Mouse (Mus musculus): ENCODE results near the gene Arhgef17. TPM values are rescaled to one million over a fixed set of nuclear protein-coding genes. Genes with fewer than 3 reads are reported as not detected.
A peak's percentile ranks its signal among the peaks of the same experiment; 100 is the strongest.

Arhgef17 gene
- polyA plus RNA-seq, 1 experiment from 2014 or later = 9.3 TPM

DNA sequence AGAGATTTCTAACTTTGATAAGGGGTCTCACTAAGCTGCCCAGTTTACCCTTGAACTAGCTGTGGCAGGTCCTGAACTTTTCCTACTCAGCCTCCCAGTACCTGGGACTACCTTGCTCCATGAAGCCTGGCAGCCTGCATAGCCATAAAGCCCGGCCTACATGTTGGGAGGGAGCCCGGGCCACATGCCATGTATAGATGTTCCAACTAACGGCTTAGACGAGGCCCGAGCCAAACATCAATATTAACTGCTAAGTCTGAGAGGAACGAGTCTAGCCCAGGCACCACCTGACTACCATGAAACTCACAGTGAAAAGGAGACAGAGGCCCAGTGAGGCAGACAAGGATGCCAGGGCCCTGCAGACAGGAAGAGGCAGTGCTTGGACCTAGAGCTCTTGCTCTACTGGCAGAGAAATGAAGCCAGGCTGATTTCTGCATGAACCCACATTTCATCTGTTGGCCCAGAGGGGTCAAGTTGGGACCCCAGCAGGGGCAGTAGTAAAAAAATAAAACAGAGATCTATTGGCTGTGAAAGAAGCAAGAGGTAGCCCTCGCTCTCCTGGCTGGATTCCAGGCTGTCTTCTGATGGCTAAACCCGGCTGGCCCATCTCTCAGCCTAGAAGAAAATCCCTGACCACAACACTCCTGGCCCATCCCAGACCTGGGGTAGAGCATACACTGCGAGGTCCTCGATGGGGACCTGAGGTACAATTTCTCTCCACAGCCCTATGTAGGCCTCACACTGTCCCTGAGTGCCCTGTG, 25.7 kb downstream of the Arhgef17 start:
- peaks cover 40% of the 10 kb centered on the region for H3K4me1 ChIP-seq
- no peaks in the 10 kb centered on the region for H3K27me3 ChIP-seq (replicated peaks; ENCODE audit: low read depth, poor library complexity, severe bottlenecking)
- H3K27ac ChIP-seq (replicated peaks) = no peak overlapping the region
- H3K9me3 ChIP-seq = no peaks in the 10 kb centered on the region
- no peak overlapping the region for H3K4me3 ChIP-seq
- DNase-seq (ENCODE audit: low spot score) = no peak
- H3K36me3 ChIP-seq (replicated peaks) = peaks cover 66% of the 10 kb centered on the region
- WGBS = 90% methylated on average over 10 of the region's 10 CpGs

DNA sequence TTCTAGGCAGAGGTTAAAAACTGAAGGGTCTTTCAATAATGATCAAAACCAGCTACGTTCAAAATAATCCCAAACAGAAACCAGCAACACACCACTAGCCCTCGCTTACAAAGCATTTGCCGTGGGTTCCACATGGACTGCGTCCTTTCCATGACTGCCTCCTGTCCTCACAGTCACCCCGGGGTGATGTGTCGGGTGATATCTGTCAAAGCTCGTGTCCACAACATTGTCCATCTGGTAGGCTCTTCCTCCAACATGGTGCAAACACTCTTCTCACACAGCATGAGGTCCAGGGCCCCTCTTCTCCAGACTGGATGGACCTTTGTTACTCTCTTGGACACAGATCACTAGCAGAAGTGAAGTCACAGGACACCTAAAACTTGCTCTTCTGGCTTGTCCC, 26.9 kb downstream of the Arhgef17 start:
- WGBS = 91% methylated on average over 7 of the region's 7 CpGs
- Histone ChIP-seq H3K27me3 (replicated peaks; ENCODE audit: low read depth, poor library complexity, severe bottlenecking) (no peaks in the 10 kb centered on the region), H3K36me3 (replicated peaks) (peaks cover 55% of the 10 kb centered on the region), H3K4me3 (no peak overlapping the region), H3K27ac (replicated peaks) (no peak overlapping the region), H3K9me3 (no peaks in the 10 kb centered on the region), H3K4me1 (peaks cover 28% of the 10 kb centered on the region)
- no peak for DNase-seq (ENCODE audit: low spot score)

DNA sequence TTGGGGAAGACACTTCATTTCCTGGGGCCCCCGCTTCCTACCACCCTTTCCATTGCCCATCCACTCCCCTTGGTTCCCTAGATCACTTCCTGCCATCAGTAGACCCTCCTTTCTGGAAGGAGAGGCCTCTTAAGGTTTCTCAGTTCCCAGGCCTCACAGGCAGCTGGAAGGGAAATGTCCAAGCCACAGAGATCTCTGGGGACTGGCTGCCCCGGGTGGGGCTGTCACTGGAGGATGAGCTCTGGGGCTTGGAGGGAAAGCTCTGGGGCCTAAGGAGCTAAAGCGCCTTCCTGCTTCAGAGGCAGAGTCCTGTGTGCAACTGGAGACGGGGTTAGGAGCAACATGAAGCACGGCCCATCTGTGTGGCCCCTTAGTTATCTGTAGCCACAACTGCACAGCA, 27.3 kb downstream of the Arhgef17 start:
- no peak for DNase-seq (ENCODE audit: low spot score)
- WGBS = 86% methylated on average over 5 of the region's 5 CpGs
- H3K9me3 ChIP-seq = no peaks in the 10 kb centered on the region
- H3K27me3 ChIP-seq (replicated peaks; ENCODE audit: low read depth, poor library complexity, severe bottlenecking) = no peaks in the 10 kb centered on the region
- no peak overlapping the region for H3K4me3 ChIP-seq
- peaks cover 24% of the 10 kb centered on the region for H3K4me1 ChIP-seq
- no peak overlapping the region for H3K27ac ChIP-seq (replicated peaks)
- H3K36me3 ChIP-seq (replicated peaks) = peaks cover 51% of the 10 kb centered on the region

DNA sequence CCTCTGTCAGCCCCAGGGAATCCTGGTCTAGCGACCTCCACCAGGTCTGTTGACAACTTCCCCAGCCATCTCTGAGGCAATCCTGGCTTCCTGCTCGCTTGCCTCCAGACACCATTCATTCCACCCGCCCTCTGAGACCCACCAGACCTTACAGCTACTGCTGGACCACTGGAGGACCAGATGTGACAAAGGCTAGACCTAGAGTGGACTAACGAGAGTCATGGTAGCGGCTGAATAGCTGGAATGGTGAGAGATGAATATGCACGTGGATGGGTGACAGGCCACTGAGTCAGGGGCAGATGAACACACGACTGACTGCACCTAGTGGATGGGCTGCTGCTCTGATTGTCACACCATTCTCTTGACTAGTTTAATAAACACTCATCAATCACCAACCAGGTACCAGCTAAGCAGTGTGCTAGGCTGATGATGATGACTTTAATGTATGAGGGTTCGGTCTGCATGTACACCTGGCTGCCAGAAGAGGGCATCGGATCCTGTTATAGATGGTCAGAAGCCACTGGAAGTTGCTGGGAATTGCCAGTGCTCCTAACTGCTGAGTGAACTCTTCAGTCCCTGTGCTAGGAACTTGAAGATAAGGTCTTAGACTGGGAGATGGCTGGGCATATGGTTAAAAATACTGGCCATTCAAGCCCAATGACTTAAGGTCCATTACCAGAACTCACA, 29.3 kb downstream of the Arhgef17 start:
- H3K27ac ChIP-seq (replicated peaks) = no peak overlapping the region
- H3K4me3 ChIP-seq = no peak overlapping the region
- WGBS = 82% methylated on average over 9 of the region's 9 CpGs
- peaks cover 4% of the 10 kb centered on the region for H3K4me1 ChIP-seq
- no peaks in the 10 kb centered on the region for H3K9me3 ChIP-seq
- no peak for DNase-seq (ENCODE audit: low spot score)
- H3K36me3 ChIP-seq (replicated peaks) = peaks cover 49% of the 10 kb centered on the region
- H3K27me3 ChIP-seq (replicated peaks; ENCODE audit: low read depth, poor library complexity, severe bottlenecking) = no peaks in the 10 kb centered on the region

DNA sequence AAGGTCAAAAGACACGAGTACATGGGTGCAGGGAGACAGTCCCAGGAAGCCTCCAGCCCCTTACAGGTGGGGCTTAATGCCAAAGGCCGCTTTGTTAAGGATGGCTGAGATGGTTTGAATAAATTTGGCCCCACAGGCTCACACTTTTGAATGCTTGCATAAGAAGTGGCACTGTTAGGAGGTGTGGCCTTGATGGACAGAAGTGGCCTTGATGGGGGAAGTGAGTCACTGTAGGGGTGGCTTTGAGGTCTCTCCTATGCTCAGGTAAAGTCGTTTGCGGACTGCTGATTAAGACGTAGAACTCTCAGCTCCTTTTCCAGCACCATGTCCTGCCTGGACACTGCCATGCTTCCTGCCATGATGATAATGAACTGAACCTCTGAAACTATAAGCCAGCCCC, 34.1 kb downstream of the Arhgef17 start:
- Histone ChIP-seq H3K27ac (replicated peaks) (no peak overlapping the region), H3K27me3 (replicated peaks; ENCODE audit: low read depth, poor library complexity, severe bottlenecking) (no peaks in the 10 kb centered on the region), H3K4me1 (peaks cover 31% of the 10 kb centered on the region), H3K9me3 (no peaks in the 10 kb centered on the region), H3K4me3 (no peak overlapping the region), H3K36me3 (replicated peaks) (peaks cover 38% of the 10 kb centered on the region)
- 80% methylated on average over 5 of the region's 5 CpGs for WGBS
- no peak for DNase-seq (ENCODE audit: low spot score)

DNA sequence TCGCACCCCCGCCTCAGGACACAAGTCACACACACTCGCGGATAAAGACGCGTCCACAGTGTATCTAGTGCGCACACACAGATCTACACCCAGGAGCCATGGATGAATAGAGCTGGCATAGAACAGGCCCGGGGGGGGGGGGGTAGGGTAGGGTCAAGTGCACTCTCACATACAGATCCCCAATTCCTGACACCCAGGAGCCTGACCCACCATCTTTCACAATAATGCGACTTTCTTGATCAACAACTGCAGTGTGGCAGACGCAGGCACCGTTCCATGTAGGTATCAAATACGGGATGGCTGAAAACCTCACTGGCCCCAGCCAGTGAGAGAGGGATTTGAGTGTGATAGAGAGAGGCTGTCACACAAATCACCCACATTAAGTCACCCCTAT, 37.1 kb downstream of the Arhgef17 start:
- H3K36me3 ChIP-seq (replicated peaks) = peaks cover 44% of the 10 kb centered on the region
- H3K27me3 ChIP-seq (replicated peaks; ENCODE audit: low read depth, poor library complexity, severe bottlenecking) = no peaks in the 10 kb centered on the region
- peaks cover 35% of the 10 kb centered on the region for H3K4me1 ChIP-seq
- DNase-seq (ENCODE audit: low spot score) = peak; percentile 32
- H3K4me3 ChIP-seq = peak overlapping the region; percentile 67
- H3K27ac ChIP-seq (replicated peaks) = peak overlapping the region; percentile 79
- WGBS = 4% methylated on average over 12 of the region's 12 CpGs
- H3K9me3 ChIP-seq = no peaks in the 10 kb centered on the region

DNA sequence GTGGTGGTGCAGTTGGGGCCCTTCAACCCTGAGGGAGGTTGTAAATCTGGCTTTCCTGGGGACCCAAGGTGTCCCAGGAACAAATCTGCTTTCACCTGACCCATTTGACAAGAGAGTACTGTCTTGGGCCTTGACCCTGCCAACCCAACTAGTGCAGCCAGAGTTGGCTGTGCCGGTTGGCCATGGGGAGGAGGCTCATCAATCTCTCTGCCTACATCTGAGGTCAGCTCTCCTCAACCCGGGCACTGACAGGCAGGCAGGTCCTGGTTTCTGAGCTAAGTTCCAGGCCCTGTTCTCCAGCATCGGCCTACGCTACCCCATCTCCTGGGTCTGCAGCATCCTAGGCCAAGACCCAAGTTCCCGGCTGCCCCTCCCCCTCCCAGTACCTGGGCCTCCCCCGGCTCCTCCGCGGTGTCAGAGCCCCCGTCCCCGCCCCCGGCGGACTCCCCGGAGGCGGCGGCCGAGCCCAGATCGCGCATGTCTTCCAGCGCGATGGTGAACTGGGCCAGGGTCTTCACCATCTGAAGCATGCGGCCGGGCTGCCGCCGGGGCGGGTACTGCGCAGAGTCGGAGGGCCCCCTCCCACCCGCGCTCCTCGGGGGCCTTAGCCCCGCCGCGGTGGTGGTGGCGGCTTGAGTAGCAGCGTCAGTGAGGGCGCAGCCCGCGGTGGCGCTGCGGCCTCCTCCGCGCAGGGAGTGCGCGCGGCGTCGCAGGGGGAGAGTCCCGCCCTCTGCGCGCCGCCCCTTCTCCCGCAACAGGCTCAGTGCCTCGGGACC, 37.7 kb downstream of the Arhgef17 start:
- 3% methylated on average over 53 of the region's 53 CpGs for WGBS
- H3K9me3 ChIP-seq = no peaks in the 10 kb centered on the region
- peak overlapping the region; percentile 79 for H3K27ac ChIP-seq (replicated peaks)
- peak overlapping the region; percentile 67 for H3K4me3 ChIP-seq
- peaks cover 35% of the 10 kb centered on the region for H3K4me1 ChIP-seq
- H3K36me3 ChIP-seq (replicated peaks) = peaks cover 50% of the 10 kb centered on the region
- H3K27me3 ChIP-seq (replicated peaks; ENCODE audit: low read depth, poor library complexity, severe bottlenecking) = no peaks in the 10 kb centered on the region
- peak; percentile 60 for DNase-seq (ENCODE audit: low spot score)

DNA sequence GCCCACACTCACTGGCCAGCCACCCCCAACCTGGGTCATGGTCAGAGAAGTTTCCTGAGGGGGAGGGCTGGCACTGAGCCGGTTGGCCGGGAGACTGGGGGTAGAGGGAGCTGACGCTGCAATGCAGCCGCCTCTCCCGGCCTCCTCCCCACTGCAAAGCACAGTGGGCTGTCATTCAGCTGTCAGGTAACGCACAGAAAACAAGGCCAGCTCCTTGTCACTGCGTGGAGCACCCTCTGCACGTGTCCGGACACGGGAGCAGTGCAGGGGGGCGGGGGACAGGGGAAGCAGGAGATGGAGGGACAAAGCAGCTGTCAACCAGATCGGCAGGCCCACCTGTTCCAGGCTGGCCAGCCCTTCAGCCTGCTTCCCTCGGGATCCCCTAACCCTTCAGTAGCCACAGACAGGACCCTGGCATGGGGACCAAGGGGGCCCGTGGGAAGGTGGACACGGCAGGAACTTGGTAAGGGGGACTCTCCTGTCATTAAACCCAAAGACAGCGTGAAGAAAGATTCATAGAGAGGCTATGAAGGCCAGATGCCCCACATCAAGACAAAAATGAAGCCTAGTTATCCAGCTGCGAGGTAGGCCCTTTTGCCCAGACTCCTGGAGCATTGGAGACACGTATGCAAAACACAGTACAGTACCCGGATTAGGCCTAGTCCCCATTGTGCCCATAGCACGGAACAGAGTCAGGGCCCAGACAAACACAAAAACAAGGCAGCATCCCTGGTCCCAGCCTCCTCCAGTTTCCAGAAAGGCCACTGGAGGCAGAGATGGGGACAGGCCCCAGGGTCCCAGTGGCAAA, 38.5 kb downstream of the Arhgef17 start:
- no peaks in the 10 kb centered on the region for H3K27me3 ChIP-seq (replicated peaks; ENCODE audit: low read depth, poor library complexity, severe bottlenecking)
- WGBS = 57% methylated on average over 20 of the region's 20 CpGs
- H3K9me3 ChIP-seq = no peaks in the 10 kb centered on the region
- H3K4me1 ChIP-seq = peaks cover 35% of the 10 kb centered on the region
- peak overlapping the region; percentile 79; the same call in 1 of the 2 replicates for H3K27ac ChIP-seq (replicated peaks)
- no peak for DNase-seq (ENCODE audit: low spot score)
- peaks cover 57% of the 10 kb centered on the region for H3K36me3 ChIP-seq (replicated peaks)
- peak overlapping the region; percentile 67 for H3K4me3 ChIP-seq

DNA sequence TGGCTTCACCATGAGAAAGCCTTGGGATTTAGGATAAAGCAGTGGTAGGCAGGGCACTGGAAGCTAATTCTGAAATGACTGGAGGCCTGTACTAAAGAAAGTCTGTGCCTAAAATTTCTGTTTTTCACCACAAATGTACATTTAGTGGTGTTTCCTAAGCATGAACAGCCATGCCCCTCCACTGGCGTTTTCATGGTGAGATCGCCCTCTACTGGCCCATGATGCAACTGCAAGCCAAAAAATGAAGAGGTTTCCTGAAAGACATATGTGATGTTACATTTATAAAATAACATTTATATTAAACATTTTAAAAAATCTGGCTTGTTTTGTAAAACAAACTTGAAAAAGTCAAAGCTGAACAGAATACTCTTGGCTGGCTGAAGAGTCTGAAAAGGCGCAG, 45.4 kb downstream of the Arhgef17 start:
- WGBS = 35% methylated on average over 3 of the region's 3 CpGs
- Histone ChIP-seq H3K4me1 (no peaks in the 10 kb centered on the region), H3K9me3 (no peaks in the 10 kb centered on the region), H3K27ac (replicated peaks) (no peak overlapping the region), H3K4me3 (no peak overlapping the region), H3K27me3 (replicated peaks; ENCODE audit: low read depth, poor library complexity, severe bottlenecking) (no peaks in the 10 kb centered on the region), H3K36me3 (replicated peaks) (peaks cover 92% of the 10 kb centered on the region)
- peak; percentile 55 for DNase-seq (ENCODE audit: low spot score)

DNA sequence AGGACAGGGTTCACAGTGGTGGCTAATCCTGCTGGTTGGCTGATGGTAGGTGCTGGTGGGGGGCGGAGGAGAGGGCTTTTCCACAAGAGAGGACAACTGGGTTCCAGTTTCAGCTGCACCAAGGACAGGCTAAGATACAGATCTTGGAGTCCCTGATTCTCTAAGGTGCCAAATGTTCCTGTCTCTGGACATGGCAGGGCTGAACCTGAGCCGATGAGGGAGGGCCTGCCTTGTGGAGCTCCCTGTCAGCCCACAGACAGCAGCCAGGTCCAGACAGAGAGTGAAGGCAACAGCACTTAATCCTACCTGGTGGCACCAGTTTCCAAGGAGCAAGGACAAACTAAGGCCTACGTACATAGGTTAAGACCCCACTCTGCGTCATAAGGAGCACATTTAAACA, 47.4 kb downstream of the Arhgef17 start:
- H3K4me3 ChIP-seq = no peak overlapping the region
- H3K9me3 ChIP-seq = no peaks in the 10 kb centered on the region
- peaks cover 5% of the 10 kb centered on the region for H3K4me1 ChIP-seq
- H3K36me3 ChIP-seq (replicated peaks) = peaks cover 95% of the 10 kb centered on the region
- DNase-seq (ENCODE audit: low spot score) = no peak
- H3K27ac ChIP-seq (replicated peaks) = no peak overlapping the region
- H3K27me3 ChIP-seq (replicated peaks; ENCODE audit: low read depth, poor library complexity, severe bottlenecking) = no peaks in the 10 kb centered on the region
- 92% methylated on average over 4 of the region's 4 CpGs for WGBS

DNA sequence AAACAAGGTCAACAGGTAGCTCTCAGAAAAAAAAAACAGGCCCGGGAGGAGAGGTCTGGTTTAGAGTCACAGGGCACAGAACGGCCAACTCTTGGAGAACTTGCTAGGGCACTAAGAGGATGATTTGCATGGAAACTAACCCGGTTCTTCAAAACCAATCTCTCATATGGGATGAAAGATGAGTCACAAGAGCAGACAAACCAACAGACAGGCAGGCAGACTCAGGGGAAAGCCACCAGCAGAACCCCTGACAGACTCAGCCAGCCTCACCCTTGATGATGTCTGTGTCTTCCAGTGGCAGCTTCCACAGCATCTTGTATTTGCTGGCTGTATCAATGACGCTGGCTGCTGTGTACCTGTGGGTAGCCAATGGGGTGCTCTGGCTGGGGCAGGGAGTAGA, 50.0 kb downstream of the Arhgef17 start:
- Histone ChIP-seq H3K36me3 (replicated peaks) (peaks cover 95% of the 10 kb centered on the region), H3K4me3 (no peak overlapping the region), H3K27me3 (replicated peaks; ENCODE audit: low read depth, poor library complexity, severe bottlenecking) (no peaks in the 10 kb centered on the region), H3K9me3 (no peaks in the 10 kb centered on the region), H3K27ac (replicated peaks) (no peak overlapping the region), H3K4me1 (peaks cover 8% of the 10 kb centered on the region)
- WGBS = 92% methylated on average over 4 of the region's 4 CpGs
- DNase-seq (ENCODE audit: low spot score) = no peak

DNA sequence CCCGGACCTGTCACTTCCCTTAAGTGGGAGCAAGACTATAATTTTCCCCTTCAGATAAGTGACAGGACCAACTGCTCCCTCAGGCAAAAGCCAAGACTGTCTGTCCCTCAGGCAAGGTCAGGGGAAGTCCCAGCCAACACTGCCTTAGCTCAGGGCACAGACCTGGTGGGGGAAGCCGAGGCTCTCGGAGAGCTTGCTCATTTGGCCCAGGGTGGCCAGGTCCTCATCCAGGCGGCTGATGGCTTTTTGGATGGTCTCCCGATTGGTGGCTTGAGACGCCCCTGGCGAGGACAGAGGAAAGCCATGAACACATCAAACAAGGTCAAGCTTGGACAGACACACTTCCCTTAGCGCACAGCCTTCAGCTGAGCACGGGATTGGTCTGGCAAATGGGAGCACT, 50.4 kb downstream of the Arhgef17 start:
- H3K27ac ChIP-seq (replicated peaks) = no peak overlapping the region
- H3K27me3 ChIP-seq (replicated peaks; ENCODE audit: low read depth, poor library complexity, severe bottlenecking) = no peaks in the 10 kb centered on the region
- 92% methylated on average over 9 of the region's 9 CpGs for WGBS
- H3K9me3 ChIP-seq = no peaks in the 10 kb centered on the region
- DNase-seq (ENCODE audit: low spot score) = no peak
- peaks cover 97% of the 10 kb centered on the region for H3K36me3 ChIP-seq (replicated peaks)
- H3K4me1 ChIP-seq = peaks cover 8% of the 10 kb centered on the region
- H3K4me3 ChIP-seq = no peak overlapping the region

Data from embryonic facial prominence, embryonic 10.5 days (tissue).